Mouse (Mus musculus): ENCODE results near the gene Arl11.

The Arl11 gene

GRCm38 (mm10) chr14:61327618-61328450 lies 18.3 kb downstream of the Arl11 start:
- DNase-seq = peak; percentile 91

GRCm38 (mm10) chr14:61330591-61330990 lies 21.0 kb downstream of the Arl11 start:
- peak; percentile 75 to 77 for DNase-seq

GRCm38 (mm10) chr14:61330996-61331561 lies 21.5 kb downstream of the Arl11 start:
- peak; percentile 94 to 96 for DNase-seq

- no peak for DNase-seq
These were observed 29.8 kb downstream of the Arl11 start for GRCm38 (mm10) chr14:61339381-61339780.

GRCm38 (mm10) chr14:61344590-61344989 lies 35.0 kb downstream of the Arl11 start:
- DNase-seq = no peak

GRCm38 (mm10) chr14:61346827-61347698 lies 37.5 kb downstream of the Arl11 start:
- peak; percentile 76 to 77 for DNase-seq

GRCm38 (mm10) chr14:61349876-61350275 lies 40.3 kb downstream of the Arl11 start:
- no peak for DNase-seq

- DNase-seq = no peak
These were observed 41.3 kb downstream of the Arl11 start for GRCm38 (mm10) chr14:61350808-61351207.

GRCm38 (mm10) chr14:61354251-61355235 lies 45.0 kb downstream of the Arl11 start:
- no peak for DNase-seq

- DNase-seq = peak; percentile 90
These were observed 50.8 kb downstream of the Arl11 start, which contains the start of gene Ebpl for GRCm38 (mm10) chr14:61360131-61360980. Gene Ebpl, minus strand, starts transcription at chr14:61360439.

- DNase-seq = no peak
These were observed 51.5 kb downstream of the Arl11 start for GRCm38 (mm10) chr14:61360981-61361511.
